Mouse (Mus musculus): Measurements from ENCODE around the gene Sh2d1a. TPM values are rescaled to one million over a fixed set of nuclear protein-coding genes. Genes with fewer than 3 reads are reported as not detected.

Gene Sh2d1a
- total and polyA plus RNA-seq, 2 experiments from 2014 or later, result 7.8 TPM; not detected in 1

GRCm38 (mm10) chrX:42511105-42511504 lies 8.9 kb downstream of the Sh2d1a start:
- Histone ChIP-seq H3K4me1 (ENCODE audit: insufficient read depth, low read length) (no peaks in the 10 kb centered on the region), H3K36me3 (ENCODE audit: insufficient read depth, low read length) (no peaks in the 10 kb centered on the region), H3K27me3 (ENCODE audit: insufficient read depth, low read length) (no peaks in the 10 kb centered on the region), H3K9ac (replicated peaks; ENCODE audit: low read length, poor library complexity, severe bottlenecking) (no peak overlapping the region), H3K4me2 (ENCODE audit: low read depth, low read length, poor library complexity, severe bottlenecking) (no peak overlapping the region), H3K27ac (ENCODE audit: low read depth, low read length) (no peak overlapping the region), H3K9me3 (ENCODE audit: low read length) (no peaks in the 10 kb centered on the region), H3K4me3 (ENCODE audit: low read depth, low read length) (no peak overlapping the region)
- WGBS, result 83% methylated on average over 2 of the region's 2 CpGs
- no peak for TF ChIP-seq CTCF (IDR thresholded peaks at IDR 0.05)
- no peak for DNase-seq (ENCODE audit: low spot score)
- no peak for ATAC-seq (ENCODE audit: low FRiP score)

- Histone ChIP-seq H3K4me3 (ENCODE audit: low read depth, low read length) (no peak overlapping the region), H3K27ac (ENCODE audit: low read depth, low read length) (no peak overlapping the region), H3K9ac (replicated peaks; ENCODE audit: low read length, poor library complexity, severe bottlenecking) (no peak overlapping the region), H3K4me2 (ENCODE audit: low read depth, low read length, poor library complexity, severe bottlenecking) (no peak overlapping the region), H3K36me3 (ENCODE audit: insufficient read depth, low read length) (no peaks in the 10 kb centered on the region), H3K27me3 (ENCODE audit: insufficient read depth, low read length) (no peaks in the 10 kb centered on the region), H3K9me3 (ENCODE audit: low read length) (no peaks in the 10 kb centered on the region), H3K4me1 (ENCODE audit: insufficient read depth, low read length) (no peaks in the 10 kb centered on the region)
- DNase-seq (ENCODE audit: low spot score) (no peak), ATAC-seq (ENCODE audit: low FRiP score) (no peak)
- TF ChIP-seq CTCF (IDR thresholded peaks at IDR 0.05), result peak; percentile 26; the same call in 1 of the 2 replicates
Observed at GRCm38 (mm10) chrX:42512567-42512966, 10.3 kb downstream of the Sh2d1a start.

GRCm38 (mm10) chrX:42522868-42523267 lies 20.6 kb downstream of the Sh2d1a start:
- Histone ChIP-seq H3K9me3 (ENCODE audit: low read length) (no peaks in the 10 kb centered on the region), H3K4me1 (ENCODE audit: insufficient read depth, low read length) (no peaks in the 10 kb centered on the region), H3K9ac (replicated peaks; ENCODE audit: low read length, poor library complexity, severe bottlenecking) (no peak overlapping the region), H3K27ac (ENCODE audit: low read depth, low read length) (no peak overlapping the region), H3K36me3 (ENCODE audit: insufficient read depth, low read length) (no peaks in the 10 kb centered on the region), H3K27me3 (ENCODE audit: insufficient read depth, low read length) (no peaks in the 10 kb centered on the region), H3K4me3 (ENCODE audit: low read depth, low read length) (no peak overlapping the region), H3K4me2 (ENCODE audit: low read depth, low read length, poor library complexity, severe bottlenecking) (no peak overlapping the region)
- no peak for TF ChIP-seq CTCF (IDR thresholded peaks at IDR 0.05)
- ATAC-seq (ENCODE audit: low FRiP score) (no peak), DNase-seq (ENCODE audit: low spot score) (no peak)
- WGBS, result 81% methylated on average over 2 of the region's 2 CpGs

- H3K4me2 ChIP-seq (ENCODE audit: low read depth, low read length, poor library complexity, severe bottlenecking), result no peak overlapping the region
- WGBS, result 54% methylated on average over 4 of the region's 4 CpGs
- H3K4me3 ChIP-seq (ENCODE audit: low read depth, low read length), result no peak overlapping the region
- no peaks in the 10 kb centered on the region for H3K4me1 ChIP-seq (ENCODE audit: insufficient read depth, low read length)
- no peaks in the 10 kb centered on the region for H3K36me3 ChIP-seq (ENCODE audit: insufficient read depth, low read length)
- DNase-seq (ENCODE audit: low spot score), result no peak
- no peaks in the 10 kb centered on the region for H3K9me3 ChIP-seq (ENCODE audit: low read length)
- no peaks in the 10 kb centered on the region for H3K27me3 ChIP-seq (ENCODE audit: insufficient read depth, low read length)
- H3K9ac ChIP-seq (replicated peaks; ENCODE audit: low read length, poor library complexity, severe bottlenecking), result no peak overlapping the region
- TF ChIP-seq CTCF (IDR thresholded peaks at IDR 0.05), result no peak
- H3K27ac ChIP-seq (ENCODE audit: low read depth, low read length), result no peak overlapping the region
- no peak for ATAC-seq (ENCODE audit: low FRiP score)
Observed at GRCm38 (mm10) chrX:42530703-42531102, 28.4 kb downstream of the Sh2d1a start.

- ATAC-seq (ENCODE audit: low FRiP score) (no peak), DNase-seq (ENCODE audit: low spot score) (peak; percentile 51)
Observed at GRCm38 (mm10) chrX:42540030-42540755, 37.9 kb downstream of the Sh2d1a start.

GRCm38 (mm10) chrX:42540756-42541053 lies 38.5 kb downstream of the Sh2d1a start:
- Histone ChIP-seq H3K4me2 (ENCODE audit: low read depth, low read length, poor library complexity, severe bottlenecking) (0 out of 2 replicates have a peak overlapping the region, but pooled peaks have one; percentile 7), H3K27ac (ENCODE audit: low read depth, low read length) (no peak overlapping the region), H3K9me3 (ENCODE audit: low read length) (no peaks in the 10 kb centered on the region), H3K9ac (replicated peaks; ENCODE audit: low read length, poor library complexity, severe bottlenecking) (no peak overlapping the region), H3K4me1 (ENCODE audit: insufficient read depth, low read length) (no peaks in the 10 kb centered on the region), H3K4me3 (ENCODE audit: low read depth, low read length) (no peak overlapping the region), H3K36me3 (ENCODE audit: insufficient read depth, low read length) (no peaks in the 10 kb centered on the region), H3K27me3 (ENCODE audit: insufficient read depth, low read length) (no peaks in the 10 kb centered on the region)
- ATAC-seq (ENCODE audit: low FRiP score), result no peak
- peak; percentile 83 for TF ChIP-seq CTCF (IDR thresholded peaks at IDR 0.05)
- DNase-seq (ENCODE audit: low spot score), result peak; percentile 84
- 26% methylated on average over 5 of the region's 5 CpGs for WGBS

More at GRCm38 (mm10) chrX:42540030-42540755, 37.9 kb downstream of the Sh2d1a start:
- H3K9me3 ChIP-seq (ENCODE audit: low read length), result no peaks in the 10 kb centered on the region
- no peaks in the 10 kb centered on the region for H3K36me3 ChIP-seq (ENCODE audit: insufficient read depth, low read length)
- no peak overlapping the region for H3K27ac ChIP-seq (ENCODE audit: low read depth, low read length)
- H3K4me3 ChIP-seq (ENCODE audit: low read depth, low read length), result no peak overlapping the region
- no peaks in the 10 kb centered on the region for H3K4me1 ChIP-seq (ENCODE audit: insufficient read depth, low read length)
- 20% methylated on average over 3 of the region's 3 CpGs for WGBS
- TF ChIP-seq CTCF (IDR thresholded peaks at IDR 0.05), result no peak
- H3K9ac ChIP-seq (replicated peaks; ENCODE audit: low read length, poor library complexity, severe bottlenecking), result no peak overlapping the region
- H3K4me2 ChIP-seq (ENCODE audit: low read depth, low read length, poor library complexity, severe bottlenecking), result 0 out of 2 replicates have a peak overlapping the region, but pooled peaks have one; percentile 7
- no peaks in the 10 kb centered on the region for H3K27me3 ChIP-seq (ENCODE audit: insufficient read depth, low read length)

Data from midbrain, postnatal 0 days (tissue).